Mouse (Mus musculus): ENCODE data around the gene Cks1b. TPM values are rescaled to one million over a fixed set of nuclear protein-coding genes. Genes with fewer than 3 reads are reported as not detected.

The Cks1b gene
- total RNA-seq, 2 experiments from 2014 or later, result 3.1 TPM

DNA sequence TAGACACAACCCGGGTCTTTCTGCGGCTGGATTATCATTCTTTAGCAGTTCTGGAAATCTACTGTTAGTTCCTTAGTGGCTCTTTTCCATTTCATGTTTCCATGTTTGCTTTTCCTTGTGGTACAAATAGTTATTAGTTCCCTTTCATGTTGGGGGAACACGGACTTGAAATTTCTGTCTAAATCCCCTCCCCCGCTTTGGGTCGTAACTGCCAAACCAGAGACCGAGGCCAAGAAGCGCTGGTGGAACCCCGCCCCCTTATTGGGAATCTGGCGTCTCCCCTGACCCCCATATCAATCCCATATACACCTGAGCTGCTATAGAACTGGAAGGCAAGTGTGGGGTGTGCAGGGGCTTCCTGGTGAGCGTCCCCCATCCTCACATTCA is 22.8 kb downstream of the Cks1b start:
- no peak for DNase-seq

DNA sequence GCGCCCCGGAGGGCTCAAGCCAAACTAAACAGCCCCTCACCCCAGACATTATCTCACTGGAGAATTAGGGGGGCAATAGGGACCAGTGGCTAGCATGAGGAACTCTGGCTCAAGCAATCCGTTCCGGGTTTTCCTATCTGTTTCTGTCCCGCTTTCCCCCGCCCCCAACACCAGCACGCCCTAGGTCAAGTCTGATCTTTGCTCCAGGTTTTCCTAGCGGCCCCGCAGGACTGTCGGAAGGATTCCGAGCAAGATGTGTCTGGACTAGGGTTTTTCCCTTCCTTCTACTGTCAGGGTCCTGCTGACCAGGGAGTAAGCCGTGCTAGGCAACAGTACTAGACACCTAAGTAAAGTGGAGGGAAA is 23.3 kb downstream of the Cks1b start:
- DNase-seq, result no peak

DNA sequence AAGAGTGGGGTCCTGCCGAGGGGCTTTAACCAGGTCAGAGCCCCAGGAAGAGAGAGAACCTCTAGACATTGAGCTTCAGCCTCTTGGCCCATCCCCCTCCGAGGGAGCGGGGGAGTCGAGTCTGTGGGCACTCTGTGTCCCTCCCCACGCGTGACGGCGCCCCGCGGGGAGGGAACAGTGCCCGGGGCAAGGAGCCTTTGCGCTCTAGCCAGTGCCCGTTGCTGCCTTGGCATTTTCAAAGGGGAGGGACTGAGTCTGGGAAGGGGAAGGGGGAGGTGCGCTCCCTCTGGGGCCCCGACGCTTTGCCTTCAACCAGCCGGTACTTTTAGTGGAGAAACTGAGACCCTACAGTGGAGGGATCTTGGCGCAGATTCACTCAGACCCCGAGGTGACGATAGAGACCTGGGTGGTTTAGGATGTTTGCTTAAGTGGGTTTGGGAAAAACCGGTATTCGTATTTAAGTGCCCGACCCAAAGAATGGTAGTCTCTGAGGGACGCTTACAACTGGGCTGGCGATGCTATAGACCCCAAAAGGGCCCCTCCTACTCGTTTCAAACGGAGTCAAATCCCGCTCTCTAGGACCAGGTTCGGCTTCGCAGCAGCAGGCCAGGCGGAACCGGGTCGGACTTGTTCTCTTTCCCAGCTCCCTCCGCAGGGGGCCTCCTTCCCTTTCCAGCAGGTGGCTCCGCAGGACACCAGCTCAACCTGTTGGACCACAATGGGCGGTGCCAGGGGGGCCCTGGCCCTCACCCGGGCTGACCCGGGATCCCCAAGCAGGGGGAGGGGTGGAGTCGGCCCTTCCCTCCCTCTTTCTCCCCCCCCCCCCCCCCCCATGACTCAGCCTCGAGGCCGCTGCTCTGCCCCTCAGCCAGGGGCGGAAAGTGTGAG is 23.9 kb downstream of the Cks1b start, which contains the start of gene Zbtb7b:
Gene Zbtb7b (minus strand): TSS at position 771 of the 888 bp plus-strand sequence.
- DNase-seq, result peak; percentile 65 to 67

DNA sequence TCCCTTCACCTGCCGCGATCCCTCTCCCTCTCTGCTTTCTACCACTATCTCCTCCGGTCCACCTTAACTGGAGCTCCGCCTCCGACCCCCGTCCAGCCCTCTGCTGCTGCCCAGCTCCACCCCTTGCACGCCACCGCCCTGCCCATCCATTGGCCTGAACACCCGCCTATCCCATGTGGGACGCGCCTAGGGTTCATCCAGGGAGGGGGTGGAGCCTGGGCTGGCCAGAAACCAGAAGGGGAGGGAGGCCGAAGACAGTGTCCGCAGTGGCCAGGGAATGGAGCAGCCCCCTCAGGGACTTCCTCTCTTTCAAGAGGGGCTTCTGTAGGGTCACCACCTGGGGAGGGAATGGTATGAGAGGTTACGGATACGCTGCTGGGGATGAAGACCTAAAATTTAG is 24.6 kb downstream of the Cks1b start:
- peak; percentile 96 for DNase-seq

DNA sequence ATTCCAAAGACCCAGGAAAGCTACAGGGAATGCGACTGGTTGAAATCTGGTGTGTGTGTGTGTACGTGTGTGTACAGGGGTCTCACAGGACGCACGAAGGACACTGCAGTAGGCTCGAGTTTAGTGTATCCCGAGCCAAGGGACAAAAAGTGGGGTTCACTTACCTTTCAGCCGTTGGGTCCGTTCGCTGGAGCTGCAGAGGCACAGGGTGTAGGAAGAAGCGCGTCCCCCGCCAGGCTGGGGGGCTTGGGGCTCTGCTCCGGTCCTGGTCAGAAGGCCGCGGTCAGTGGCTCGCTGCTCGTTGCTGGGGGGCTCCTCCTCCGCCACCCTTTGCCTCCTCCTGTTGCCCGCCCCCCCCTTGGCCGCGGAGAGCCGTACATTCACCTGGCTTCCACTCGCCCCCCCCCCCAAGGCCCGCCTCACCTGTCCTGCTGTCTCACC is 25.3 kb downstream of the Cks1b start:
- DNase-seq, result no peak

DNA sequence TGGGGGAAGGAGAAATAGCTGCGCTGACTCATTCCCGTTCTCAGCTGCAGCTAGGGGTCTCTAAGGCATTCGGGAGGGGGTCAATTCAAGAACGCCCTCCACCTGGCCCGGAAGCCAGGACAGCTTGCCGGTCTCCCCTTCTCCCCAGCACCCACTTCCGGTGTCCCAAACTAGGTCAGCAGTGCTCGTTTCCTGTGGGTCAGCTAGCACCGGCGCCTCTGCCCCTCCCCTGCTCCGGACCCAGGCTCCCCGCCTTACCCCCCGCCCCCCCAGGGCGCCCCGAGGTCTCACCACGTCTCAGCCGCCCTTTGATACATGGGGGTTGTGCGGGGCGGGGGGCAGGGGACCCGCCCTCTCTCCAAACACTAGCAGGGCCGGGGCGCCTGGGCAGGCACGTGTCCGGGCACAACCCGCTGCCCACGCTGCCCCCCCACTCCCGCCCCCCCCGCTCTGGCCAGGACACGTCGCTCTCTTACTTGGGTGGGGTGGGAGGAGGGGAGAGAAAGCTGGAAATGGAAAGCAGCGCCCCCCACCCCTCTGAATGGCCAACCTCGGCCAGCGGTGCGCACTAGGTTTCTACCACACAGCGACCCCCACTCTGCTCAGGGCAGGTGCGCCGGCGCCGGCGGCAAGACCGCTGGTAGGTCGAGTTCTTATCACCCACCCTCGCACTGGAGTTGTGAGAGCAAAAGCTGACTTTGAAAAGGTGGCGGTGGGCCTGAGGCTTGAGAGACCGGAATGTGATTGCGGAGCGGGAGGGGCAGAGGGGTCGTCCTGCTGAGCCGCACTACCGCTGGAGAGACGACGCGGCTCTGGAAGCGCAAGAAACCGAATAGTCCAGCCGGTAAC is 26.3 kb downstream of the Cks1b start:
- DNase-seq, result no peak

DNA sequence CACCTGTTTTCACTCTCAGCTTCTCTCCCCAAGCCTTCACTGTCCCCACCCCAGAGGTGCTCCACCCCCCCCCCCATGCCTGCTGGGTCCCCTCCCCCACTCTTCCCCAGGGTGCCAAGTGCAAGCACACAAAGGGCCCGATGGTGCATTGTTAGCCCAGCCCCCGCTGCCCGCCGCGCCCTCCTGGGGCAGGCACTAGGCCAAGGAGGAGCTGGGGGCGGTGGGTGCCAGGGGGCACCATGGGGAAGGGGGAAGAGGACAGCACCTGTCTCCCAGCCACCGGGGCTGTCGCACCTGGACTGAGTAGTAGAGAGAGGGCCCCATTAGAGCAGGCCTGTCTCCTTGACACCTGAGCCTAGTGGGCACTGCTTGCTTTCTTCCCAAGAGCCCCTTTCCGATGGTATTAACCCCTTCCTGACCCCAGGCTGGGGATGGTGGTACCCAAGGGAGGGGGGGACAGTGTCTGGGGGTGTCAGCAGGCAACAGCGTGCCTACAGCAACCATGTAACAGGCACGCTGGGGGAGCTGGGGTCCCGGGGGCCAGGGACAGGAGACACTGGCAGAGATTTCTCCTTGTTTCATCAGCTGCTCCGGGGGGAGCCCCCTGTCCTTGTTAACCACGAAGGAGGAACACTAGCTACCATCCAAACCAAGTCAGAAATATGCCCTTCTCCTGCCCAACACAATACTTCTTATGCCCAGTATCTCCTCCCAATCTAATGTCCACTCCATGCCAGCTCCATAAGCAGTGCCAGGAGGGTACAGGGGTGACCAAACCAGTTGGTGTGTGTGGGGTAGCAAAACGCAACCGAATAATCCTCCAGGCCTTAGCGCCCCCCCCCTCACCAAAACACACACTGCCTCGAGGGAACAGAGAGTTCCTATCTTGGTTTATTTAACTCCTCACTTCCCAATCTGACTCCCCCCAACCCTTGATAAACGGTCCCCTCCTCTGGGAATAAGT is 27.2 kb downstream of the Cks1b start:
- no peak for DNase-seq

DNA sequence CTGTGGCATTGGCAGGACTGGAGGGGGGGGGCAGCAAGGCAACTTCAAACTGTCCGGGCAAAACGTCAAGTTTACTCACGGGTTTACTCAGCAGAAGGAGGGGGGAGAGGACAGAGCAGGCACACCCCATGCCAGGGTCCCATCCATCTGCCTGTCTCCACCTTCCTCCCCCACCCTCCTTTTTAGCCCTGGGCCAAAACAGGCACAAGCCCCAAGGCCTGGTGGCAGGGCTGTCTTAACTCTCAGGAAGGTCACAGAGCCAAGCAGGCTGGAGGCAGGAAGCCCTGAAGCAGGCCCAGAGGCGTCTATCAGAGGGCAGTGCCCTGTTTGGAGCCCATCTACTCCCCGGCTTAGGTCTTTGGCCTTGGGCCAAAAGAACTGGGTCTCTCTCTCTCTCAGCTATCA is 28.1 kb downstream of the Cks1b start:
- DNase-seq, result no peak

DNA sequence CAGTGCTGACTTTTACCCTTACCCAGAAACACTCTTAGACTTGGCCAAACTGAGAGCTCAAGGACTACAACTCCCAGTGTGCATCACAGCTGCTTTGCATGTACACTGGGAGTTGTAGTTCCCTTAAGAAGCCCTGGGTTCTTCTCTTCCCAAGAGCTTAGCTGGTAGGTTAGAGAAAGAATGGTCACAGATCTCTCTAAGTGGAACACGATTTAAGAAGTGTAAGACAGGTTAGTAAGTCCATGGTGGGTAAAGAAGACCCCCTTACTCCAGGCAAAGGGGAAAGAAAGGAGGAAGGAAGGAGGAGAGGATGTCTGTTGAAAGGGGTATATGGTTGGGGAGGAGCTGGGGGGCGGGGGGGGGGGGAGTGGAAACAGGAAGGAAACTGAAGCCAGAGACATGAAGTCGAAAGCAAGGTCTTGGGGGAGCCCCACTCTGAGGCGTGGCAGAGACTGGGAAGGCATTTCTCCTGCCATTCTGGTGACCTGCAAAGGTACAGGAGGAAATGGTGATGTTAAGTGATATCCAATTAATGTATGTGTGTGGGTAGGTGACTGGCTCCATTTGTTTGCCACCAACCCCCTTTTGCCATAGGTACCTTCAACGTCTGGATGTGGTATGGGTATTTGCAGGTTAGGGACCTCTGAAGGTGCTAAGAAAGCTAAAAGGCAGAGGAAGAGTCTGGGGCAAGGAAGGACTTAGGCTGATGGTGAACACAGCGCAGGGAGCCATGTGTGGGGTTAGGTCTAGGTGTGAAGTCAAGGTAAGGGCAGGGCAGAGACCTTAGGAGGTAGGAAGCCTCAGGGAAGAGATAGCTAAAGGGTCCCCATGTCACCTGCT is 29.1 kb downstream of the Cks1b start:
- no peak for DNase-seq

DNA sequence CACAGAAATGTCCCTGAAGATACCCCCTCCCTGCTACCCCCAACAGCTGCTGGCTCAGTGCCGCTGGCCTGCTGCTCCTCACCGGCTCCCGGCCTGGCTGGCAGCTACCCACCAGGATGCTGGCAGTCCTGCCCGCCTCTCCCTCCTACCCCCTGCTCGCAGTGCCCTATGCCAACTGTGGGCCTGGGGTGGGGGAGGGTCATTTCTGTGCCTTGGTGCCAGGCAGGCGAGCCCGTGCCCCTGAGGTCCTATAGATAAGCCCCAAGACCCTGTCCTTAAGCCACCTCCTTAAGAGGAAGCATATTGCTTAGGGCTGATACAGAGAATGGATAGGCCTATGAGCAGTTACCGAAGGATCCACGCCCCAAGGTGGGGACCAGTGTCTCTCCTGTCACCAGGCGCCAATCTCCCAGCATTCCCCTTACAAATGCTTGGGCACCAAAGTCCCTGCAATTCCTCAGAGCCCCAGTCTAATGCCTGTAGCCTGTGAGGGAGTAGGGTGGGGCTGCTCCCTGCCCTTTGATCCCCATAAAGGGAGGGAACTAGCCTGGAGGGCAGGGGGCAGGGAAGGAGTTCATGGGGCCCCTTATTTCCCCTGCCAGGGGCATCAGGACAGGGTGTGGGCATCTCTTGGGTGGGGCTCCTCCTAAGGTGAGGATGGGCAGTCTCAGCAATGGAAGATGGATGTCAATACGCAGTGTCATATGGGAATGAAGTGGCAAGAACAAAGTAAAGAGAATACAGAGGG is 29.9 kb downstream of the Cks1b start:
- peak in 1 of 2 experiments; percentile 65 for DNase-seq

DNA sequence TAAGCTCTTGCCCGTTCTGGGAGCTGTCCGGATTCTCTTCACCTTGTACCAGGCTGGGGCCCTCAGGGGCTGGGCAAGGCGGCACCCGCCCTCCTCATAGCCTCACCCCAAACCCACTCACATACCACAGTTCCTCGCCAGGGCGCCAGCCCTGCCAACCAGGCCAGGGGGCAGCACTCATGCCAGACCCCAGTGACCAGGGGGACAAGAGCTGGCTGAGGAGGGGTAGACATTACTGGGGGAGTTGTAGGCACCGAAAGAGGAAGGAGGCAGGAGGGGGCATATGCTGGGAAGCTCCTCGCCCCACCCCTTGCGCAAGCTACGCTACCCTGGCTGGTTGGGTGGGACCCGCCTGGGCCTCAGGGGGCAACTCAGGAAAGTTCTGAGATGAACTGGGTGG is 30.6 kb downstream of the Cks1b start:
- DNase-seq, result no peak

DNA sequence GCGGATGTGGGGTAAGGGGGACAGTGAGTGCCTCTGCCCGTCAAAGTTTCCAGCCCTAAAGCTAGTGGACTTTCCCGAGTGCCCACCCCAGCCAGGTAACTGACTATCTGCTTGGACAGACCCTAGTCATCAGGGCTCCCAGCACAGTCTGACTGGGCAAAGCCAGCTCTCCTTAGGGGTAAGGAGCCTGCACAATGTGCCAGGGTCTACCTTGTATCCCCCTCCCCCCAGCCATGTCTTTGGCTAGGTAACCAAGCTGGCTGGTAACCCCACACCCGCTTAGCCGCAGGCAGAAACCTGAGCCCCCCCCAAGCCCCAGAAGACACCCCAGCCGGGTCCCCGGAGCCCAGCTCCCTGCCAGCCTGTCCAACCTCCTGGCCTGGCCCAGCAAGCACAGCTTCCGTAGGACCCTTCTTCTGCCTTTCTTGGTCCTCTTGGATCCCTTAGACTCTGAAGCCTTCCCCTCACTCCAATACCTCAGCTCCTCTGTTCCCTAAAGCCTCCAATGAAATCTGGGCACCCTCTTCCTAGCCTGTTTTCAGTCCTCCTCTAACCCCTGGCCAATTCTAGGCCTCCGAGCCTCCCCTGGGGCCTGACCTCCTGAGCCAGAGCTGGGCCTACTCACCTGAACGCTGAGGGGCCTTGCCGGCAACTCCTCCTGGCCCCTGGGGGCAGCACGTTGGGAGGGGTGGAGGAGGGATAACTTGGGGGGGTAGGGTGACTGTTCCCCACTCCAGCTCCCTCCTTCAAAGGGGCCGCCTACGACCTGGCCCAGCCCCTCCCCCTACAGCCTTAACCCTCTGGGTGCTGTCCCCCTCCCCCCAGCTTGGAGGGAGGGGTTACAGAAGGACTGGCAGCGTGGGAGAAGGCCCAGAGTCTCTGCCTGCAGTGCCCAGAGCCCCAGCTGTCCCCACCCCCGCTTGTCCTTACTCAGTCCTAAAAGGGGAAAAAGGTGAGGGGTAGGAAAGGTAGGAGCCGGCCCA is 31.5 kb downstream of the Cks1b start:
- no peak for DNase-seq

DNA sequence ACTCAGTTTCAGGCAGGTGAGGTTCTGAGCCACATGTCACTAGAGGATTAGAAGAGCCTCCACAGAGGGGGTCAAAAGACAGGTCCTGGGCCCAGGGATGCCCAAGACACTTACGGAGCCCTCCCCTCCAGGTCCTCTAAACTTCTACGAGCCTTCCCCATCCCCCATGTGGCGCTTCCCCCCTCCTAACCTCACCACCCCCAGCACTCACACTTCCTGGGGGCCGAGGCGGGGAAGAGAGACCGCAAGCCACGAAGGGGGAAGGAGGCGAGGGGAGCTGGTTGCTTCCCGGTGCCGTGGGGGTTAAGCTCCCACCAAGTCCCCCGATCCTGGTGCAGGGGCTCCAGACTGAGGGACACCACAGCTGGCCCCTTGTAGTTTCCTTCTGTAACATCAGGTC is 32.7 kb downstream of the Cks1b start:
- DNase-seq, result no peak

DNA sequence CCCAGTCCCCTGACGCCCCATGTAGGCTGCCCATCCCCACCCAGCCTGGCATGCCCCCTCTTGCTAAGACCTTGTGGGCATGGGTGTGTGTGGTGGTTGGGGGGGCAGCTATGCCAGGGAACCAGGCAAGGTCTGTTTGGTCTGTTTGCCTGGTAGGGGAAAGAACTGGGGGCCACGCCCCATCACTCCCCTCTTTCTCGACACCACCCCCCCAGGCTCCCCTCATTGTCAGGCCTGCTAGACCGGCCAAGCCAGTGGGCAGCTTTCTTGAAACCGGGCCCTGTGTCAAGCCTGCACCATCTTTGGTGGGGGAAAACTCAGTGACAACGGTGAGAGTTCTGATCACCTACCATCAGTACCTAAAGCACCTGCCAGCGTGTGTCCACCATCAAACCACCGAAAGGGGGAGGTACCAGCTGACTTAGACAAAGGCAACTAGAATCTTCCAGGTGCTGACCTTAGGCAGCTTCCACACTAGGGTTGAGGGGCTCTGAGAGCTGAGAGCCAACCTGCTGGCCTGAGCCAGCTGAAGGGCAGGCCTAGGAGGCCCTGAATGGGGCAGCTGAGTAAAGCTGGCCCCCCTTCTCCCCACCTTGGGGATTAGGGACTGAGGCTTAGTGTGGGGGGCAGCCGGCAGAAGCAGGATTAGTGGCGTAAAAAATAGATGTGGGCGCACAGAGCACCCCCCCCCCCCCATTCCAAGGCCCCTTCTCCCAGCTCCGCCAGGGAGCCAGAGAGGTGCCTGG is 33.7 kb downstream of the Cks1b start:
- DNase-seq, result no peak

DNA sequence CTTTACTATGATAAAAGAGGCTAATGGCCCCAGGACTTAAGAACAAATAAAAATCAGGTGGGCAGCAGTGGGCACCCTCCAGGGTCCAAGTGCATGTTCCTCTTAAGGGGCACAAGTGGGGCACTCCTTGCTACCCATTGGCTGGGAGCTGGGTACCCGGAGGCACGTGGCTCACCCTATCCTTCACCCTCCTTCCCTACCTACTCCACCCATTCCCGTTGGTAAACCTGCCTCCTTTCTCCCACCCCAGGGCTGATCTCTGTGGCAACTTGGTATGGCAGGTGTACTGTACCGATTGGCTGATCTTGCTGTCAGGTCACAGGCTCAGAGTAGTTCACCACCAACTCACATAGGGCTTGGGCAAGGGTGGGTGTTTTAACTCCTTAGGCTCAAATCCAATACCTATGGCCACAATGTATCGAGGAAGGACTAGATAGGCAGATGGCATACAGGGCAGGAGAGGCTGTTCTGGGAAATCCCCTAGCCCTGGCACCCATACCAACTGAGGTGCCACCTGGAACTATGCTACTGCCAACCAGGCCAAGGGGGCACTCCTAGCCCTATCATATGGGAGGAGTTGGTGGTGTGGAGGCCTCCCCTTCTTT is 34.4 kb downstream of the Cks1b start:
- DNase-seq, result no peak

DNA sequence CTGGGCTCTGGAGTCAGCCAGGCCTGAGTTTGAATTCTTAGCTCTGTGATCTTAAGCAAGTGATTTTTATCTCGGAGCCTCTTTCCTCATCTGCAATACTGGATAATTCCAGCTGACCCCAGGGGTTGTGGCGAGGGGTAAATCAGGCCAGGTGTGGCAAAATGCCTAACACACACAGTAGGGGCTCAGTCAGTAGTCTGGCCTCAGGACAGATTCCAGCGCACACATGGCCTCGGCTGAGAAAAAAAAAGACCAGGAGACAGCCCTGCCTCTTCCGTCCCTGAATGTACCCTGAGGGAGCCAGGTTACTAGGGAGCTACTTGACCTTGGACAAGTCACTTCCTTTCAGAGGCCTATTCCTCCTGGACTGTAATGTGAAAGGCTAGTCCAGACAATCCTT is 35.2 kb downstream of the Cks1b start:
- DNase-seq, result no peak

DNA sequence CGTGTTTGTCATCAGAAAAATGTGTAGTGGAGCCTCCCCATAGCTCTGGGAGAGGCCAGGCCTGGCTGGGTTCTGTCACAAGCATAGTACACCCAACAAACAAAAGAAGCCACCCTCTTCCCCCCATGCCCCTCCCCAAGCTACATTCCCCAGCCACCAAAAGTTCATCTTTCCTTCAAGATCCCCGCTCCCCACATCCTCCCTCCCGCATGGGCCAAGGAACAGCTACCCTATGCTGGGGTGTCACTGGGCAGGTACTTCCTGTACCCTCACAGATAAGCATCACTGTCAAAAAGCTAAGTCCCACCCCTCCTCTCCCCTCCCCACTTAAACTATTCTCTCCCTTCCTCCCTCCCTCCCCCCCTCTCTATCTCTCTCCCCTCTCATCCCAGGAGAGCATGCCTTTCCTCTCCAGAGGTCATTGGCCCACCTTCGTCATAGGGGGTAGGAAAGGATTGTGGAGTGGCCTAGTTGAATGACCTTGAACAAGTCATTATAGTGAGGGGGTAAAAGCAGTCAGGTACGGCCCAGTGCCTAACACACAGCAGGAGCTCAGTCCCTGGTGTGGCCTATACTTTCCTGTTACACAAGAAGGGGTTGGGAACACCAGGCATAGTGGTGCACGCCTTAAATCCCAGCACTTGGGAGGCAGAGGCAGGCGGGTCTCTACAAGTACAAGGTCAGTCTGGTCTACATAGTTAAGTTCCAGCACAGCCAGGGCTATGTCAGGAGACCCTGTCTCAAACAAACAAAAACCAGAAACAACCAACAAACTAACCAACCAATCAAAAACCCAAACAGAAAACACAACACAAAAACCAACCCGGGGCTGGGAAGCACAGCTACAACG is 35.9 kb downstream of the Cks1b start:
- no peak for DNase-seq

Data from layer of hippocampus, postnatal 36 days (tissue).